ENCODE assay signal across 21 mouse cellular contexts in genomic region chr5:76078485-76078884, GRCm38 (mm10).
DNase-seq lines count a peak whose midpoint lies in the region; ATAC-seq and TF ChIP-seq lines count a peak whose summit lies in the region.
"Had no signal": no experiment of that assay in that cellular context is flagged by ENCODE, and none has a peak within 500 bp of the region (broad histone marks: within the 10 kb centered on the region; RNA-seq: fewer than 3 reads in every experiment).

No protein-coding gene starts in this region.

- DNase-seq in heart, adult 11 months: peak; percentile 23
- peak; percentile 7 for DNase-seq in liver, postnatal 0 days
- no peak for DNase-seq in liver
- DNase-seq in spleen, adult 12 weeks (ENCODE audit: low spot score): no peak
- DNase-seq: adrenal gland, postnatal 14 days; cerebellum, adult 11-12 months; cerebellum, adult 9-10 months; cerebellum, postnatal 25 days; gastrocnemius, adult 2 months; gastrocnemius, postnatal 25 days; heart, adult 18-20 months had no signal

- no peak overlapping the region for H3K4me2 ChIP-seq in heart, embryonic 12.5 days
- no peak overlapping the region for H3K4me2 ChIP-seq in liver, postnatal 0 days (ENCODE audit: low read depth, low read length)
- H3K4me2 ChIP-seq: embryonic facial prominence, embryonic 13.5 days; forebrain, embryonic 12.5 days; heart, embryonic 11.5 days; hindbrain, embryonic 13.5 days had no signal

- H3K27me3 ChIP-seq in heart, embryonic 12.5 days (replicated peaks): no peaks in the 10 kb centered on the region
- H3K27me3 ChIP-seq in liver, postnatal 0 days (ENCODE audit: insufficient read depth, low read length): no peaks in the 10 kb centered on the region
- H3K27me3 ChIP-seq: embryonic facial prominence, embryonic 13.5 days; forebrain, embryonic 12.5 days; Patski had no signal

- WGBS in heart, embryonic 12.5 days: 85% methylated on average over 1 of the region's 1 CpGs
- WGBS in liver, postnatal 0 days (ENCODE audit: insufficient replicate concordance): 49% methylated on average over 1 of the region's 1 CpGs

- no peak overlapping the region for H3K4me3 ChIP-seq in heart, embryonic 12.5 days
- no peak overlapping the region for H3K4me3 ChIP-seq in liver, postnatal 0 days (ENCODE audit: low read depth, low read length)
- H3K4me3 ChIP-seq: embryonic facial prominence, embryonic 13.5 days; forebrain, embryonic 12.5 days; gastrocnemius, adult 2 months; hindbrain, embryonic 13.5 days had no signal

- no peak for TF ChIP-seq EP300 in liver, postnatal 0 days (IDR thresholded peaks at IDR 0.05; ENCODE audit: low read depth)

- 0 out of 2 replicates have a peak, but pooled peaks cover 4% of the 10 kb centered on the region for H3K4me1 ChIP-seq in heart, embryonic 12.5 days (replicated peaks)
- H3K4me1 ChIP-seq in liver, postnatal 0 days (ENCODE audit: insufficient read depth): no peaks in the 10 kb centered on the region

- no peaks in the 10 kb centered on the region for H3K9me3 ChIP-seq in heart, embryonic 12.5 days (replicated peaks)
- H3K9me3 ChIP-seq in liver, postnatal 0 days (ENCODE audit: low read length): no peaks in the 10 kb centered on the region
- H3K9me3 ChIP-seq: embryonic facial prominence, embryonic 13.5 days; forebrain, embryonic 12.5 days; hindbrain, embryonic 13.5 days had no signal

- H3K36me3 ChIP-seq in heart, embryonic 12.5 days: no peaks in the 10 kb centered on the region
- H3K36me3 ChIP-seq in liver, postnatal 0 days (replicated peaks; ENCODE audit: insufficient read depth, low read length): no peaks in the 10 kb centered on the region
- H3K36me3 ChIP-seq: embryonic facial prominence, embryonic 13.5 days; forebrain, embryonic 12.5 days; hindbrain, embryonic 13.5 days had no signal

- H3K9ac ChIP-seq in heart, embryonic 12.5 days: no peak overlapping the region
- H3K9ac ChIP-seq in liver, postnatal 0 days (replicated peaks): no peak overlapping the region
- H3K9ac ChIP-seq: embryonic facial prominence, embryonic 13.5 days; forebrain, embryonic 12.5 days; hindbrain, embryonic 13.5 days had no signal

- no peak overlapping the region for H3K27ac ChIP-seq in heart, embryonic 12.5 days (ENCODE audit: poor library complexity, severe bottlenecking)
- H3K27ac ChIP-seq in liver, postnatal 0 days (ENCODE audit: low read depth): no peak overlapping the region
- H3K27ac ChIP-seq: embryonic facial prominence, embryonic 13.5 days; forebrain, embryonic 12.5 days; gastrocnemius, adult 2 months had no signal

- no peak for ATAC-seq in heart, embryonic 12.5 days (ENCODE audit: insufficient number of reproducible peaks, low FRiP score)
- no peak for ATAC-seq in liver, postnatal 0 days
- peak; percentile 76 for ATAC-seq in common myeloid progenitor, adult 5-6 weeks (replicated peaks; ENCODE audit: low read depth, poor library complexity, severe bottlenecking)
- ATAC-seq in megakaryocyte progenitor cell, adult 5-6 weeks (replicated peaks; ENCODE audit: poor library complexity): peak; percentile 73
- ATAC-seq: activated CD4-positive, CD25-positive, alpha-beta regulatory T cell, adult 4 months; hindbrain, postnatal 0 days; Patski had no signal

- TF ChIP-seq CTCF in liver, postnatal 0 days (IDR thresholded peaks at IDR 0.05; ENCODE audit: low read depth): no peak

Comparison
In these comparisons a context has a peak if more than half of its experiments do, and no peak if none do; other contexts are left out.
1. DNase-seq: peak in heart, adult 11 months (single experiment) and liver, postnatal 0 days (single experiment); none in liver (single experiment) and spleen, adult 12 weeks (single experiment).
2. ATAC-seq: peak in common myeloid progenitor, adult 5-6 weeks (single experiment) and megakaryocyte progenitor cell, adult 5-6 weeks (single experiment); none in heart, embryonic 12.5 days (single experiment) and liver, postnatal 0 days (single experiment).